Mouse (Mus musculus) bone marrow, adult 2 months (tissue): ENCODE results near the gene Cgnl1. TPM values are rescaled to one million over a fixed set of nuclear protein-coding genes. Genes with fewer than 3 reads are reported as not detected.

Experiments
- H3K27ac ChIP-seq: fragments of 200-500 bp; 2 replicates; pipeline ENCODE4 v1.5.1; 2012; ENCODE audit warnings: low read depth, mild to moderate bottlenecking, control low read depth, inconsistent platforms, low read length; ENCODE audit not compliant: control insufficient read depth, poor library complexity, insufficient read depth
- H3K4me1 ChIP-seq: fragments of 200-500 bp; 2 replicates; pipeline ENCODE4 v1.6.1; 2011; ENCODE audit warnings: low read length; ENCODE audit not compliant: control insufficient read depth, insufficient read depth
- H3K4me3 ChIP-seq: fragments of 200-500 bp; replicated peaks from 2 replicates; pipeline ENCODE3; 2011; ENCODE audit warnings: mild to moderate bottlenecking, low read depth, low read length, control low read depth; ENCODE audit not compliant: control insufficient read depth
- CTCF ChIP-seq: fragments of 200-500 bp; IDR thresholded peaks from 2 replicates; pipeline ENCODE4 v1.5.1; 2011; ENCODE audit warnings: low read length, control low read depth; ENCODE audit not compliant: control insufficient read depth, insufficient read depth
- POLR2A ChIP-seq: fragments of 200-500 bp; IDR thresholded peaks from 2 replicates; pipeline ENCODE4 v1.6.1; 2011; ENCODE audit warnings: low read depth, mild to moderate bottlenecking, control low read depth, low read length, borderline replicate concordance; ENCODE audit not compliant: control insufficient read depth
- WGBS: fragments of 180-500 bp; shearing (Covaris S2); methylation state at CpG from one replicate; pipeline ENCODE4 v1.1.7; 2018; 5-methylcytosine and 5-hydroxymethylcytosine counted together
- polyA plus RNA-seq: library from polyadenylated mRNA; stranded (reverse); fragments of >200 nt; gene quantifications from 2 replicates; pipeline ENCODE4 v1.2.4, GENCODE M21; 2011; ENCODE audit warnings: low replicate concordance; ENCODE audit not compliant: missing spikeins, insufficient read depth, insufficient read length

Gene Cgnl1
- polyA plus RNA-seq, 1 experiment = 2.4 TPM

- H3K4me3 ChIP-seq = no peak overlapping the region
- 75% methylated on average over 3 of the region's 3 CpGs for WGBS
- H3K27ac ChIP-seq = no peak overlapping the region
- H3K4me1 ChIP-seq = no peaks in the 10 kb centered on the region
- TF ChIP-seq POLR2A (no peak), CTCF (no peak)
Measured at GRCm38 (mm10) chr9:71654861-71655260, 116.5 kb downstream of the Cgnl1 start.

DNA sequence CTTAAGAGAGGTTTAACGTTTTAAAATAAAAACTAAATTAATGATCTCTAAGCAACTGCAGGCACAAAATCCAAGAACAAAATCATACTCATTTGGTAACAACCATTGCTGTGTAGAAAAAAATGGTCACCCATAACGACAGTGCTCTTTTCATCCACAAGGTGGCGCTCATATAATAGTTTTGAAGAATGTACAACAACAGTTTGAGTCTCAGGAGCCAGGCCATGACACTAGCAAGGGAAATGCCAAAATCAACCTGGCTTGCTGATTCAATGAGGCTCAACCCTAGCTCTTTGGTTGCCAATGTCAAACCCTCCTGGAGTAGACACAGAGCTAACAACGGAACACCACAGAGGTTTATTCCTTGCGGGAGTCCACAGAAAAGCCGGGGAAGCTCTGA lies 125.3 kb downstream of the Cgnl1 start:
- TF ChIP-seq POLR2A (no peak), CTCF (no peak)
- 44% methylated on average over 6 of the region's 6 CpGs for WGBS
- Histone ChIP-seq H3K4me1 (no peaks in the 10 kb centered on the region), H3K4me3 (no peak overlapping the region), H3K27ac (no peak overlapping the region)

- Histone ChIP-seq H3K4me3 (no peak overlapping the region), H3K4me1 (no peaks in the 10 kb centered on the region), H3K27ac (no peak overlapping the region)
- WGBS = 84% methylated on average over 4 of the region's 4 CpGs
- TF ChIP-seq CTCF = no peak
- TF ChIP-seq POLR2A = no peak
Measured at GRCm38 (mm10) chr9:71643611-71644010, 127.8 kb downstream of the Cgnl1 start.

DNA sequence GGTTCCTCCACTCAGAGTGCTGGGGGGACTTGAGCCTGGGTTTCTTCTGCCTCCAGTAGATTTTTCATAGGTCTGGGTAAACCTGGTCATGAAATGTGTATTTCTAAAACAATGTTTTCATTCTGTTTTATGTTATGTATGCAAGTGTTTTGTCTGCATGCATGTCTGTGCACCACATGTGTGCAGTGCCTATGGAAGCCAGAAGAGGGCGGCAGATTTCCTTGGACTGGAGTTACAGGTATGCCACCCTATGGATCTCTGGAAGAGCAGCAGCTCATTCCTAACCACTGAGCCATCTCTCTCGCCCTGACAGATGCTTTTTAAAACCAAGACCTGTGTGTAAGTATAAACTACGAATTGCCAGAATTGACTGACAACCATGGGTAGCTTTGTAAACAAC lies 129.1 kb downstream of the Cgnl1 start:
- 82% methylated on average over 3 of the region's 3 CpGs for WGBS
- no peak for TF ChIP-seq CTCF
- TF ChIP-seq POLR2A = no peak
- no peaks in the 10 kb centered on the region for H3K4me1 ChIP-seq

DNA sequence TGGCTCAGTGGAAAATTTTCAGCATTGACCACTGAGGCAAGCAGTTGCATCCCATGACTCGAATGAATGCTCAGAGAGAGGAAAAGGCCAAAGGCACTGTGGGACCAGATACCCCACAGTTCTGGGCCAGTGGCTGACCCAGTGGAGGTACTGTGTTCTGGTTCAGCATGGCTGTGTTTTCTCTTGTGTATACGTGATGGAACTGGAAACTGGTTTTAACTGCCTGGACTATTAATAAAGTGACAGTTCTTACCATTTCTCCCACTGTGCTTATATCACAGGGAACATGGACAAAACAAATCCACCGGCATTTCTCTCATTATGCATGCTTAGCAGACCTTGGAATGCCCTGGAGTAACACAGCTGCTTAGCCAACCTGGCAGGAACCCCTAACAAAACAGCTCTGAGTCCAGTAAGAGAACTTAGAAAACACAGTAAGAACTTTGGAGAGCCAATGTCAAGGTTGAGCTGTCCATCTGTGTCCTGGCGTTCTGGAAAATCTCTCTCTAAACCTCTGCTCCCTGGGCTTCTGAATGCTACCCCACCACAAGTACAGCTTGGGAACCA lies 131.0 kb downstream of the Cgnl1 start:
- Histone ChIP-seq H3K4me3 (no peak overlapping the region), H3K27ac (no peak overlapping the region), H3K4me1 (no peaks in the 10 kb centered on the region)
- TF ChIP-seq POLR2A (no peak), CTCF (no peak)
- WGBS = 83% methylated on average over 4 of the region's 4 CpGs

More for the DNA sequence above, 129.1 kb downstream of the Cgnl1 start:
- Histone ChIP-seq H3K27ac (no peak overlapping the region), H3K4me3 (no peak overlapping the region)

DNA sequence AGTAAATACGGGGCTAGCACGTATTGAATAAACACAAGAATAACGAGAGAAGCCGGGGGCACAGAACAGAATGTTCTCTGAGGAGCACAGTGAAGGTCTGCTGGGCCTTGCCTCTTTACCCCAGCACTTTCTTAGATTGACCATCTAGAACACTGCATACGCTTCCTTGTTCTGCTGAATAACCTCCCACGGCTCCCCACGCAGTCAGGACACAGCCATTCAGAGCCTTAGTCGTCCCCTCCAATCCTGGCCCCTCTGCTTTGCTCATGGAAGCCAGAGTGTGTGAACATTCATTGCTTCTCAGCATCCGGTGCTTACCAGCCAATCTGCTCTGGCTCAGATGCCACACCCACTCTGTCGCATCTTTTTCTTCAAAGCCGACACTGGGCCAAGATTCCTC lies 133.2 kb downstream of the Cgnl1 start:
- H3K27ac ChIP-seq = no peak overlapping the region
- WGBS = 87% methylated on average over 11 of the region's 11 CpGs
- no peak overlapping the region for H3K4me3 ChIP-seq
- H3K4me1 ChIP-seq = no peaks in the 10 kb centered on the region
- TF ChIP-seq POLR2A (no peak), CTCF (no peak)

GRCm38 (mm10) chr9:71636854-71637253 lies 134.5 kb downstream of the Cgnl1 start:
- no peak overlapping the region for H3K27ac ChIP-seq
- TF ChIP-seq POLR2A (no peak), CTCF (no peak)
- no peak overlapping the region for H3K4me3 ChIP-seq
- no peaks in the 10 kb centered on the region for H3K4me1 ChIP-seq
- WGBS = 91% methylated on average over 1 of the region's 1 CpGs

GRCm38 (mm10) chr9:71635627-71636026 lies 135.8 kb downstream of the Cgnl1 start:
- 73% methylated on average over 1 of the region's 1 CpGs for WGBS
- Histone ChIP-seq H3K27ac (no peak overlapping the region), H3K4me3 (no peak overlapping the region), H3K4me1 (no peaks in the 10 kb centered on the region)
- TF ChIP-seq CTCF (no peak), POLR2A (no peak)

DNA sequence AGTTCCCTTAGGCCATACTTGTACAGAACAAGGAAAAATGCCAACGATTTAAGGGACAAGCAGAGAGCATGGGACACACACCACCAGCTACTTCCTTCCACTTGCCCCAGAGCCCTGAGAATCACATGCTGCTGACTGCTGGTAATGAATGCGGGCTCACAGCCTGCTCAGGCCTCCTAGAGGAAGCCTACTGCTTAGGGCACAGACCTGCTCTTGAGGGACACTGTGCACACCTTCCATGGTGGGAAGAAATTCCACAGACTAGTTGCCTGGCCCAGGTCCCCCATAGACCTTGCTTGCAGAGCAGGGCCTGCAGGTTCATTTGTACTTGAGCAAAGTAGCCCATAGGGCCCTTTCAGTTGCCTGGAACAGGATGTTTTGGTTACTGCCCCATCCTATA lies 136.5 kb downstream of the Cgnl1 start:
- H3K27ac ChIP-seq = no peak overlapping the region
- H3K4me3 ChIP-seq = no peak overlapping the region
- TF ChIP-seq CTCF (no peak), POLR2A (no peak)
- 72% methylated on average over 2 of the region's 2 CpGs for WGBS
- no peaks in the 10 kb centered on the region for H3K4me1 ChIP-seq
